Mouse (Mus musculus): ENCODE data around the gene 4930402H24Rik. TPM values are rescaled to one million over a fixed set of nuclear protein-coding genes. Genes with fewer than 3 reads are reported as not detected.
"Not testable (repeated sequence)": the region's sequence is repeated elsewhere in the genome, so short reads cannot be mapped to it uniquely, and the experiment has no call there.

4930402H24Rik gene
- polyA plus RNA-seq, 1 experiment, result 82.2 TPM

DNA sequence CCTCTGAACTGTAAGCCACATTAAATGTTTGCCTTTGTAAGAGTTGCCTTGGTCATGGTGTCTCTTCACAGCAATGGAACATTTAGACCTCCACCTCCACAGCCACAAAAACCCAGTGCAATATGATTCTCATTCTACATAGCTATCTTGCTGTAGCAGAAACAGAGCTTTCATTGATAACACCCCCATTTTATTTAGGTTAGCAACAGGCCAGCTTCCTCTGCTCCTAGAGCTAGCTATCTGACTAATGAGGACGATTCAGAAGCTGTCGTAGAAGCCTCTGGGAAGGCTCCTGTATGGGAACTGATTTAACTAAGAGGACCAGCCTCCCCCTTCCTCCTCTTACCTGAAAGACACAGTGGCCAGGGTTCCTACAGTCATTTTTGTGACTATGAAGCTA lies 74.2 kb downstream of the 4930402H24Rik start:
- DNase-seq (ENCODE audit: low read depth), result no peak
- TF ChIP-seq POLR2A (IDR thresholded peaks at IDR 0.05; ENCODE audit: borderline replicate concordance, extremely low read depth, insufficient read depth, insufficient read length, poor library complexity, severe bottlenecking) (no peak), CTCF (IDR thresholded peaks at IDR 0.05; ENCODE audit: borderline replicate concordance, extremely low read depth, insufficient read depth, insufficient read length) (no peak)

DNA sequence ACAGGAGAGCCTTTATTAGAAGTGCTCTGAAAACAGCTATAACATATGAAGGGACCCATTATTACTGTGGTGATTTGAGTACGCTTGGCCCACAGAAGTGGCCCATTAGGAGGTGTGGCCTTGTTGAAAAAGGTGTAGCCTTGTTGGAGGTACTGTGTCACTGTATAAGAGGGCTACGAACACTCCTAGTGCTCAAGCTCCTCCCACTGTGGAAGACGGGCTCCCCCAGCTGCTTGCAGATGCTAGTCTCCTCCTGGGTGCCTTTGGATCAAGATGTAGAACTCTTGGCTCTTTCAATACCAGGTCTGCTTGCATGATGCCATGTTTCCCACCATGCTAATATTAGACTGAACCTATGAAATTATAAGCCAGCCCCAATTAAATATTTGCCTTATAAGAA lies 76.0 kb downstream of the 4930402H24Rik start:
- DNase-seq (ENCODE audit: low read depth), result no peak
- TF ChIP-seq POLR2A (IDR thresholded peaks at IDR 0.05; ENCODE audit: borderline replicate concordance, extremely low read depth, insufficient read depth, insufficient read length, poor library complexity, severe bottlenecking) (no peak), CTCF (IDR thresholded peaks at IDR 0.05; ENCODE audit: borderline replicate concordance, extremely low read depth, insufficient read depth, insufficient read length) (no peak)

DNA sequence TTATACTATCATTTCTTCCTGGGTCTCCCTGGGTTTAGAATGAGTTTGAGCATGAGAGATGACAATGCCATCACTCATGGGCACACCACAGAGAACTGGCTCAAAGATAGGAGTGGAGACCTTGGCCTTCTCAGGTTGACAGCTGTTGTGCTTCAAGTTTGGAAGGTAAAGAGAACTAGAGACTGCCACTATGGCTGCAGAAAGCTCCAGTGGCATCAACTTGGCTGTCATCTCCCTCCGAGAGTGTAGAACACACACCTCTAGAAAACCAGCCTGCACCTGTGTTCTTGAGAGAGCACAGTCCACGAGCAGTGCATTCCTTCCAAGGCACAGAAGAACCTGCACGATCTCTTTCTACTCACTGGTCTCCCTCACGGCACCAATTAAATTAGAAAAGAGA lies 76.7 kb downstream of the 4930402H24Rik start:
- TF ChIP-seq POLR2A (IDR thresholded peaks at IDR 0.05; ENCODE audit: borderline replicate concordance, extremely low read depth, insufficient read depth, insufficient read length, poor library complexity, severe bottlenecking) (no peak), CTCF (IDR thresholded peaks at IDR 0.05; ENCODE audit: borderline replicate concordance, extremely low read depth, insufficient read depth, insufficient read length) (no peak)
- no peak for DNase-seq (ENCODE audit: low read depth)

DNA sequence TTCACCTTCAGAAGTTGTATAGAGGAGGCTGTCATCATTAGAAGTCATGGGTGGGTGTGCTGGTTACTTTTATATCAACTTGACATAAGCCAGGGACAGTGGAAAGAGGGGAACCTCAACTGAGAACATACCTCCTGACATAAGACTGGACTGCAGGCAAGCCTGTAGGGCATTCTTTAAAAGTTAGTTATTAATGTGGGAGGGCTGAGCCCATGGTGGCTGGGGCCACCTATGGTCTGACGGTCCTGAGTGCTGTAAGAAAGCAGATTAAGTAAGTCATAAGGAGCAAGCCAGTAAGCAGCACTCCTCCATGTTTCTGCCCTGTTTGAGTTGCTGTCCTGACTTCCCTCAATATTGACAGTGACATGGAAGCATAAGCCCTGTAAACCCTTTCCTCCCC lies 77.5 kb downstream of the 4930402H24Rik start:
- TF ChIP-seq POLR2A (IDR thresholded peaks at IDR 0.05; ENCODE audit: borderline replicate concordance, extremely low read depth, insufficient read depth, insufficient read length, poor library complexity, severe bottlenecking) (no peak), CTCF (IDR thresholded peaks at IDR 0.05; ENCODE audit: borderline replicate concordance, extremely low read depth, insufficient read depth, insufficient read length) (no peak)
- DNase-seq (ENCODE audit: low read depth), result no peak

DNA sequence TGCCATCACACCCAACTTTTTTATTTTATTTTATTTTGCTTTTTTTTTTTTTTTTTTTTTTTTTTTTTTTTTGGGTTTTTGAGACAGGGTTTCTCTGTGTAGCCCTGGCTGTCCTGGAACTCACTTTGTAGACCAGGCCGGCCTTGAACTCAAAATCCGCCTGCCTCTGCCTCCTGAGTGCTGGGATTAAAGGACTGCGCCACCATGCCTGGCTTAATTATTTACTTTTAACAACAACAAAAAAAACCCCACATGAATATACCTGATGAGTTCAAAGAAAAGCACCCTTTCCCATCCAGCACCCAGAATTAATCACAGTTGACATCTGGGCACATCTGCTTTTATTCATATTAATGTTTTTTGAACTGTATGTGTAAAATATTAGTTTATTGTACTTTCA lies 78.1 kb downstream of the 4930402H24Rik start:
- not testable (repeated sequence) for DNase-seq (ENCODE audit: low read depth)

DNA sequence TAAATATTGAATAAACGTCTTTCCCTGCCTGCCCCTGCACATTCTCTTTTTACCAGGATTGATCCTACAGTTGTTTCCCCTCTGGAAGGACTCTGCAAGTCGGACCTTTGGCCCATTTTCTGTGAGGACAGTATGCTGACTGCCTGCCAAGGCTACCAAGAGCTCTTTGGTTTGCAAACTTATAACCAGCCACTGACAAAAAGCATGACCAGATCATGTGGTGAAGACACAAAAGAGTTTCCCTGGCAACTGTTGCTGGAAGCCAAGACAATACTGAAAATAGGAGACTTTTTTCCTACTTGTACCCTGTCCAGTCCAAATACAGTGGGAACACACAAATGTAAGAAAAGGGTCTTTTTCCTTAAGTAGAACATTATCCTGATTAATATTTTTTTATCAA lies 78.8 kb downstream of the 4930402H24Rik start:
- DNase-seq (ENCODE audit: low read depth), result peak; percentile 86
- TF ChIP-seq CTCF (IDR thresholded peaks at IDR 0.05; ENCODE audit: borderline replicate concordance, extremely low read depth, insufficient read depth, insufficient read length), result no peak
- no peak for TF ChIP-seq POLR2A (IDR thresholded peaks at IDR 0.05; ENCODE audit: borderline replicate concordance, extremely low read depth, insufficient read depth, insufficient read length, poor library complexity, severe bottlenecking)

DNA sequence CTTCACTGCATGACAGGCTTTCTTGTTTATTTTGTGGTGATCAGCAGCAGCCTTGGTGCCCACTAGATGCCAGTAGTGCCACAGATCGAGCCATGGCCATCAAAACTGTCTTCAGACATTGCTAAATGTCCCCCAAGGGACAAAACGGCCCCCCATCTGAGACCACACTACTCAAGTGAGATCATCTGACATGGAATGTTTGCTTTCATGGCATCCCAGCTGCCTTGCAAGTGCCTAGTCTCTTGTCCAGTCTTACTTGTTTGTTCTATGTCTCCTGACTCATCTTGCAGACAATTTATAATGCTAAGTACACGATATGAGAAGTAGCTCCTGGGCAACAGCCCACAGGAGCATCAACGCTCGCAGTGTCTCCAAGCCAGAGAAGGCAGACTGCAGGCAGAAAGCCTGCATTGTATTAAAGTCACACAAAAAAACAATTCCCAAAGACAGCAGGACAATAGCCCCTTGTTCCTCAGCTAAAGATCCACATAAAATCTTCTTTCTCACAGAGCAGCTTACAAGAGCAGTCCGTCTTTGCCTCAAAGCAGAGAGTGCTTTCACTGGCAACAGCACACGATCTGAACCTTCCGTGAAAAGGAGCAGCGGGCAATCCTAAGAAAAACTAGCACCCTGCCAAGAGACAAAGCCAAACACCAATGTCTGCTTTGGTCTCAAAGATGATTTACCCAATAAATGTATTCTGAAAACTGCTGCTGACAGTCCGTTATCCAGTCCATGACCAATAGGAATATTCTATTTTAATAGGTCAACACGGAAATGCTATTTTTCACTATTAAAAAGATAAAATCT lies 87.2 kb downstream of the 4930402H24Rik start:
- TF ChIP-seq CTCF (IDR thresholded peaks at IDR 0.05; ENCODE audit: borderline replicate concordance, extremely low read depth, insufficient read depth, insufficient read length) (peak; percentile 42; the same call in 1 of the 2 replicates), POLR2A (IDR thresholded peaks at IDR 0.05; ENCODE audit: borderline replicate concordance, extremely low read depth, insufficient read depth, insufficient read length, poor library complexity, severe bottlenecking) (no peak)
- peak; percentile 62 for DNase-seq (ENCODE audit: low read depth)

DNA sequence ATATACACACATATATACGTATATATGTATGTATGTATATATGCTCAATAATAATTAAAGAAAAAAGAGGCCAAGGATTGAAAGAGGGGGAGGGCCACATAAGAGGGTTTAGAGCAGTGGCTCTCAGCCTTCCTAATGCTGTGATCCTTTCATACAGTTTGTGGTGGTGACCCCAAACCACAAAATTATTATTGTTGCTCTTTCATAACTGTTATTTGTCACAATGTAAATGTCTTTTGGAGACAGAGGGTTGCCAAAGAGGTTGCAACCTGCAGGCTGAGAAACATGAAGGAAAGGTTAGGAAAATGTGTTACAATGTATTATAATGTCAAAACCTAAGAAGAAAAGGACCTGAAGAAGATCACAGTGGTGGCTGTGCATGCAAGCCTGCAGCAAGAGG lies 88.3 kb downstream of the 4930402H24Rik start:
- TF ChIP-seq CTCF (IDR thresholded peaks at IDR 0.05; ENCODE audit: borderline replicate concordance, extremely low read depth, insufficient read depth, insufficient read length) (no peak), POLR2A (IDR thresholded peaks at IDR 0.05; ENCODE audit: borderline replicate concordance, extremely low read depth, insufficient read depth, insufficient read length, poor library complexity, severe bottlenecking) (no peak)
- no peak for DNase-seq (ENCODE audit: low read depth)

DNA sequence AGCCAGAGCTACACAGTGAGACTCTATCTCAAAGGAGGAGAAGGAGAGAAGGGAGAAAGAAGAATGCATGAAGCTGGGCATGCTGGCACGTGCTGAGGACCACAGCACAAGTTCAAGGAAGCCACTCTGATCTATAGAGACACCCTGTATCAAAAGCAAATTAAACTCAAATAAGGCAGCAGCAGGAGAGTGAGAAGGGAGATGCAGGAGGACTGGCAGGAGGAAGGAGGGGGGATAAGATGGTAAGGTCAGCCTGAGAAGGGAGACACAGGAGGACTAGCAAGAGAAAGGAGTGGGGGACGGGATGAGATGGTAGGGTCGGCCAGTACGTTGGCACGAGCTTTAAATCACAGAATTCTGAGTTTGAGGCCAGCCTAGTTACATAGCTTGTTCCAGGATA lies 90.0 kb downstream of the 4930402H24Rik start:
- no peak for DNase-seq (ENCODE audit: low read depth)
- no peak for TF ChIP-seq CTCF (IDR thresholded peaks at IDR 0.05; ENCODE audit: borderline replicate concordance, extremely low read depth, insufficient read depth, insufficient read length)
- TF ChIP-seq POLR2A (IDR thresholded peaks at IDR 0.05; ENCODE audit: borderline replicate concordance, extremely low read depth, insufficient read depth, insufficient read length, poor library complexity, severe bottlenecking), result no peak

DNA sequence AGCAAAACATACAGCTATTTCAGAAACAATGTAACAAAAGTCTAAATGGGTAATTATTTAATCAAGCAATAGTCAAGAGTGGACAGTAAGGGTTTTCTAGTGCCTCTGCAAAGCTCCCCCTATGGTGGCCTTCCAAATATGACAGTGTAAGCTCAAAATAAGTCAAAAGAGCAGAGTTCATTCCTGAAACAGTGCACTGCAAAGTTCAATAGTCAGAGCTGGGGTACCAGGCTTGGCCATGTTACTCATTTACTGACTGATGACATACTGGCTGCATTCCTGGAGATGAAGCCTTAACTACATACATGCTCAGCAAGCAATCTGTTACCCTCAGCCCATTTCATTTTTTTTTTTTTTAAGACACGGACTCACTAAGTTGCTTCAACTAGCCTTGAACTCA lies 91.7 kb downstream of the 4930402H24Rik start:
- TF ChIP-seq CTCF (IDR thresholded peaks at IDR 0.05; ENCODE audit: borderline replicate concordance, extremely low read depth, insufficient read depth, insufficient read length) (no peak), POLR2A (IDR thresholded peaks at IDR 0.05; ENCODE audit: borderline replicate concordance, extremely low read depth, insufficient read depth, insufficient read length, poor library complexity, severe bottlenecking) (no peak)
- no peak for DNase-seq (ENCODE audit: low read depth)

DNA sequence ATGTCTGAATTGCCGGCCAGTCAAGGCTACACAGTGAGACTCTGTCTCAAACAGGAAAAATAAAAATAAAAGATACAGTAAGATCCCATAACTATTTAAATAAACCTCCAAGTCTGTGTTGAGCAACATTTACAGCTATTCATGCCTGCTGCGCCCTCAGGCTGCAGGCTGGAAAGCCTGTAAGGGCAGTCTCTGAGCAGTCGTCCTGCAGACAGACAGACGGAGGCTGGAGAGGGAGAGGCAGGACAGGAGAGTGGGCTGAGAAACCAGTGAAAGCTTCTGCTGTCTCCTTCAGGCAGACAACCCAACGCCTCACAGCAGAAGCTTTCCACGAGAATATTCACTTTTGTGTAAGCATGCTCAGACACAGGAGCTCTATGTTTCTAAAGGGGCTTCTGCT lies 92.5 kb downstream of the 4930402H24Rik start:
- no peak for TF ChIP-seq CTCF (IDR thresholded peaks at IDR 0.05; ENCODE audit: borderline replicate concordance, extremely low read depth, insufficient read depth, insufficient read length)
- TF ChIP-seq POLR2A (IDR thresholded peaks at IDR 0.05; ENCODE audit: borderline replicate concordance, extremely low read depth, insufficient read depth, insufficient read length, poor library complexity, severe bottlenecking), result no peak
- DNase-seq (ENCODE audit: low read depth), result no peak

DNA sequence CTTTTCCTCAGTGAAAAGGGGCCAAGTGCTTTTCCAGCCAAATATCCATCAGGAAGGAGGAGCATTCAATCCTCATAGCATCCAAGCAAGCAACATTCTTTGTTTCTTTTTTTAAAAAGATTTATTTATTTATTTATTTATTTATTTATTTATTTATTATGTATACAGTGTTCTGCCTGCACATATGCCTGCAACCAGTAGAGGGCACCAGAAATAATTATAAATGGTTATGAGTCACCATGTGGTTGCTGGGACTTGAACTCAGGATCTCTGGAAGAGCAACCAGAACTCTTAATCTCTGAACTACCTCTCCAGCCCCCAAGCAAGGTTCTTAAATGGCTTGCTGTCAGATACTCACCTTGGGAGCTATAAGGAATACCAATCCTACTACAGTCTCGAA lies 93.7 kb downstream of the 4930402H24Rik start:
- no peak for TF ChIP-seq POLR2A (IDR thresholded peaks at IDR 0.05; ENCODE audit: borderline replicate concordance, extremely low read depth, insufficient read depth, insufficient read length, poor library complexity, severe bottlenecking)
- no peak for TF ChIP-seq CTCF (IDR thresholded peaks at IDR 0.05; ENCODE audit: borderline replicate concordance, extremely low read depth, insufficient read depth, insufficient read length)
- no peak for DNase-seq (ENCODE audit: low read depth)
